Mouse (Mus musculus): ENCODE results near the gene Kcmf1. TPM values are rescaled to one million over a fixed set of nuclear protein-coding genes. Genes with fewer than 3 reads are reported as not detected.
A peak's percentile ranks its signal among the peaks of the same experiment; 100 is the strongest.
"Not testable (repeated sequence)": the region's sequence is repeated elsewhere in the genome, so short reads cannot be mapped to it uniquely, and the experiment has no call there.

Gene Kcmf1
- polyA plus RNA-seq, 1 experiment from 2014 or later: 45.4 TPM

DNA sequence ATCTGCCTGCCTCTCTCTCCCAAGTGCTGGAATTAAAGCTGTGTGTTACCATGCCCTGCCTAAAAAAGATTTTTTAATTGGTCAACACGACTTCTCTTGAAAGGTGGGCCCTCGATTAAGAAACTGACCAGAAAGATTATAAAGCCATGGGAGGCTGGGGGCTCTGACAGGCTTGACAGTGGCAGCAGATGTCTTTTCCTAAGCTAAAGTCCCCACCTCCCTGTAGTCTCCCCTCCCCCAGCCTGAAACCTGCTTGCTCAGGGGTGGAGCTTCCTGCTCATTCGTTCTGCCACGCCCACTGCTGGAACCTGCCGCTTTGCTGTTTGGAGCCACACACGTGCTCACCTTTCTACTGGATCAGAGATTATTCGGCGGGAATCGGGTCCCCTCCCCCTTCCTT lies 71.7 kb downstream of the Kcmf1 start:
- WGBS: 6% methylated on average over 7 of the region's 9 CpGs
- ATAC-seq (ENCODE audit: low read depth); H3K4me2 ChIP-seq (ENCODE audit: low read depth, low read length): not testable (repeated sequence)

DNA sequence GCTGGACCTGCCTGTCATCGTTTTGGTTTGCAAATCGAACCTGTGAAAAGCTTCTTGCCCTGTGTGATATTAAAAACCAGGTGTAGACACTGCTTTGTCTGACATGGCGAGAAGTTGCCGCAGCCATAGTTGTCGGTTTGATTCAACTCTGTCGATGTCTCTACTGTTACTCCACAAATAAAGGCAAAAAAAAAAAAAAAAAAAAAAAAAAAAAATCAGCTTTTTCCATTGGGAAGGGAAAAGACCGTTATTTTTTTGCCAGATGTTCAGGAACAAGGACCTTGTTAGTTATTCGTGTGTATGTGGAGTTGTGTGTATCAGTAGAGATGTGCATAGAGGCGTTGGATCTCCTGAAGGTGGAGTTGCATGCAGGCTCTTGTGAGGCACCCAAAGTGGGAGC lies 74.0 kb downstream of the Kcmf1 start:
- H3K36me3 ChIP-seq (ENCODE audit: control insufficient read depth, insufficient read depth, low read length): no peaks in the 10 kb centered on the region
- 0 out of 2 replicates have a peak overlapping the region, but pooled peaks have one; percentile 47 for H3K4me2 ChIP-seq (ENCODE audit: low read depth, low read length)
- H3K4me3 ChIP-seq (ENCODE audit: low read depth, low read length): no peak overlapping the region
- no peak overlapping the region for H3K27ac ChIP-seq (replicated peaks; ENCODE audit: low read depth, low read length)
- WGBS: 43% methylated on average over 9 of the region's 9 CpGs
- H3K9ac ChIP-seq (ENCODE audit: low read depth, low read length): no peak overlapping the region
- H3K9me3 ChIP-seq (ENCODE audit: control insufficient read depth, low read length): no peaks in the 10 kb centered on the region
- no peaks in the 10 kb centered on the region for H3K27me3 ChIP-seq (replicated peaks; ENCODE audit: control insufficient read depth, insufficient read depth, low read length)
- DNase-seq (ENCODE audit: low spot score) (no peak), ATAC-seq (ENCODE audit: low read depth) (no peak)
- 0 out of 2 replicates have a peak, but pooled peaks cover 11% of the 10 kb centered on the region for H3K4me1 ChIP-seq (ENCODE audit: control insufficient read depth, insufficient read depth, low read length)

More for the DNA sequence above, 71.7 kb downstream of the Kcmf1 start:
- DNase-seq (ENCODE audit: low spot score); H3K4me3 ChIP-seq (ENCODE audit: low read depth, low read length); H3K9me3 ChIP-seq (ENCODE audit: control insufficient read depth, low read length); H3K36me3 ChIP-seq (ENCODE audit: control insufficient read depth, insufficient read depth, low read length); H3K27ac ChIP-seq (replicated peaks; ENCODE audit: low read depth, low read length); H3K9ac ChIP-seq (ENCODE audit: low read depth, low read length); H3K27me3 ChIP-seq (replicated peaks; ENCODE audit: control insufficient read depth, insufficient read depth, low read length): not testable (repeated sequence)
- 0 out of 2 replicates have a peak, but pooled peaks cover 11% of the 10 kb centered on the region for H3K4me1 ChIP-seq (ENCODE audit: control insufficient read depth, insufficient read depth, low read length)

DNA sequence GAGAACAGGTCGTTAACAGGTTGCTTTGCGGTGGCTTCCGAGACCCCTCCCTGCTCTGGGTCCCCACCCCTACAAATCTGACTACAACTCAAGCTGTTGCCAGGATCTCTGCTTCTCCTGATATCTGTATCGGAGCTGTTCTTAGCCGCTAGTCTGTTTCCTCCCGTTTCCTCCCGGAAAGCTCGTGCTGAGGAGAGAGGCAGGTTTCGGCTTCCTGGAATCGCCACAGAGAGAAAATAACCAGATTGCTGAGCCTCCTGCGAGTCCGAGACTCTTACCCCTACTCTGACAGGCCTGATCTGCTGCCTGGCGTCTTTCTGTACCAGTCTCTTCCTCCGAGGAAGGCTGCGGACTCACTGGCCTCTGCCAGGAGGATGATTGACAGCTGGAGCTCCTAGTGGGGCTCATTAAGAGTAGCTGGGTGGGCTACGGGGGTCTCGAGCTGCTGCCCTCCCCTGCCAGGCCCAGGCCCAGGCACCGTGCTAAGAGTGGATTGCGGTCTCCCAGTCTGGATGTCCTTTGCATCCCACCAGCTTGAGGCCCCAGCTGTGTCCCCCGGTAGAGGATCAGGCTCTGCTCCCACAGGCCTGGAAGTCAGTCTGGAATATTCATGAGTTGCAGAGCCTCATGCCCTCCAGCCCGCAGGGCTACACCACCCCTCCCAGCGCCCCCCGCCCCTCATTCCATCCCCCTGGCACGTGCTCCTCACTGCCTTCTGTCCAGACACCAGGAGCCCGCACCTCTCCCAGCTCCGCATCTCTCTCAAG lies 74.6 kb downstream of the Kcmf1 start:
- Histone ChIP-seq H3K36me3 (ENCODE audit: control insufficient read depth, insufficient read depth, low read length) (no peaks in the 10 kb centered on the region), H3K27me3 (replicated peaks; ENCODE audit: control insufficient read depth, insufficient read depth, low read length) (no peaks in the 10 kb centered on the region), H3K4me1 (ENCODE audit: control insufficient read depth, insufficient read depth, low read length) (0 out of 2 replicates have a peak, but pooled peaks cover 11% of the 10 kb centered on the region), H3K27ac (replicated peaks; ENCODE audit: low read depth, low read length) (no peak overlapping the region), H3K9me3 (ENCODE audit: control insufficient read depth, low read length) (no peaks in the 10 kb centered on the region), H3K4me2 (ENCODE audit: low read depth, low read length) (peak overlapping the region; percentile 47), H3K9ac (ENCODE audit: low read depth, low read length) (peak overlapping the region; percentile 30; the same call in 1 of the 2 replicates), H3K4me3 (ENCODE audit: low read depth, low read length) (peak overlapping the region; percentile 16)
- DNase-seq (ENCODE audit: low spot score) (peak; percentile 19), ATAC-seq (ENCODE audit: low read depth) (peak; percentile 44; the same call in 1 of the 2 replicates)
- WGBS: 8% methylated on average over 22 of the region's 26 CpGs

DNA sequence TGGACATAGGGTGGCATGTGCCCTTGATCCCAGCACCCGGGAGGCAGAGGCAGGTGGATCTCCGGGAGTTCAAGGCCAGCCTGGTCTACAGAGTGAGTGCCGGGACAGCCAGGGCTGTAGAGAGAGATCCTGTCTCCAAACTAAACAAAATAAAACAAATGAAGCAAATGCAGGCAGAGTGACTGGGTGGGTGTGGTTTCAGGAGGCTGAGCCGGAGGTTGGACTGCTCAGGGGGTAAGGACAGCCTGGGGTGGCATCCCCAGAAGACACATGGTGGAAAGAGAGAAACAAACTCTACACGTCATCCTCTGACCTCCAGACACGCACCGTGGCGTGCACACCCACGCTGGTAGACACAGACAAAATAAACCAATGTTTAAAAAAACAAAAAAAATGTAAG lies 86.3 kb downstream of the Kcmf1 start:
- H3K4me2 ChIP-seq (ENCODE audit: low read depth, low read length): no peak overlapping the region; the same call in 1 of the 2 replicates
- H3K9ac ChIP-seq (ENCODE audit: low read depth, low read length): no peak overlapping the region
- no peaks in the 10 kb centered on the region for H3K4me1 ChIP-seq (ENCODE audit: control insufficient read depth, insufficient read depth, low read length)
- no peak overlapping the region for H3K27ac ChIP-seq (replicated peaks; ENCODE audit: low read depth, low read length)
- ATAC-seq (ENCODE audit: low read depth): no peak
- no peak for DNase-seq (ENCODE audit: low spot score)
- 61% methylated on average over 9 of the region's 9 CpGs for WGBS
- no peak overlapping the region for H3K4me3 ChIP-seq (ENCODE audit: low read depth, low read length)
- no peaks in the 10 kb centered on the region for H3K36me3 ChIP-seq (ENCODE audit: control insufficient read depth, insufficient read depth, low read length)
- H3K27me3 ChIP-seq (replicated peaks; ENCODE audit: control insufficient read depth, insufficient read depth, low read length): no peaks in the 10 kb centered on the region
- no peaks in the 10 kb centered on the region for H3K9me3 ChIP-seq (ENCODE audit: control insufficient read depth, low read length)

DNA sequence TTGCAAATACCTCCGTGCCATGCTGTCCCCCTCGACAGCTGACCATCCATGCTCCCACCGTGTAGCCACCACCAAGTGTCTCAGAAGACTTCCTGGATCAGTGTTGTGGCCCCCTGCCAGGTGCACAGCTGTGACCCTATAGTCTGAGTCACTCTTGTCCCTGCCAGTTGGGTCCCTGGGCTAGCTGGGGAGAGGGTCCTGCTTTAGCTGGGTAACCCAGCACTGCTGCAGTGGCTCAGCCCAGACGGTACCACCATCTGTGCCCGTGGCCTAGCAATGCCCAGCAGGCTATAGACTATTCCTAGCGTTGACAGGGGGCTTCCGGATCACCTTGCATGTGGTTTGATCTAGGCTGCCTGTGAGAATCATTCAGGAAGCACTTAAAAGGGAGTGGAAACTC lies 89.5 kb downstream of the Kcmf1 start:
- Histone ChIP-seq H3K4me2 (ENCODE audit: low read depth, low read length) (no peak overlapping the region), H3K4me1 (ENCODE audit: control insufficient read depth, insufficient read depth, low read length) (no peaks in the 10 kb centered on the region), H3K9me3 (ENCODE audit: control insufficient read depth, low read length) (no peaks in the 10 kb centered on the region), H3K27me3 (replicated peaks; ENCODE audit: control insufficient read depth, insufficient read depth, low read length) (no peaks in the 10 kb centered on the region), H3K27ac (replicated peaks; ENCODE audit: low read depth, low read length) (no peak overlapping the region), H3K9ac (ENCODE audit: low read depth, low read length) (no peak overlapping the region), H3K4me3 (ENCODE audit: low read depth, low read length) (no peak overlapping the region), H3K36me3 (ENCODE audit: control insufficient read depth, insufficient read depth, low read length) (no peaks in the 10 kb centered on the region)
- ATAC-seq (ENCODE audit: low read depth): no peak; the same call in 1 of the 2 replicates
- WGBS: 65% methylated on average over 7 of the region's 7 CpGs
- no peak for DNase-seq (ENCODE audit: low spot score)

DNA sequence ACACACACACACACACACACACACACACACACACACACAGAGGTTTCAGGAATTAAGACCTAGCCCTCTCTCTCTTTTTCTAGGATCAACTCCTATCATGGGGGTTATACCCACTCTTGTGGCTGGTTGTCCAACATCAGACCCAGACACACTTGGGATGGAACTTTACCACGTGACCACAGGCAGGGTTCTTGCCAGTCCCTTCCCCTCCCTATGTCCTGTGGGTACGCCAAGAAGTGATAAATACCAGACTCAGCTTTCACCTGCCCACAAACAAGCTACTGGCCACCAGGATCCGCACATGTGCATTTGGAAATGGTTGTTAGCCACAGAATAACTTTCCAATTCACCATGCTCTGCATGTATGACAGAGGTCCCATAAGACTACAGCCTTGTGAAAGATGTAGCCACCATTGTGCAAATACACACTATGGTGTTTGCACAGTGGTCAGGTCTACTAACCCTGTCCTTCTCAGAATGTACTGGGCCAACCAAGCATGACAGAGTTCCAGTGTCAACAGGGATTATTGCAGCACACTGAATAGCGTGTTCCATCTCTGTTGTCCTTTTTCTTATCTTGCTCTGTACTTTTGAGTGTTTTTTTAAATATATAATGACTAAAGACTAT lies 90.1 kb downstream of the Kcmf1 start:
- no peaks in the 10 kb centered on the region for H3K36me3 ChIP-seq (ENCODE audit: control insufficient read depth, insufficient read depth, low read length)
- no peaks in the 10 kb centered on the region for H3K9me3 ChIP-seq (ENCODE audit: control insufficient read depth, low read length)
- 71% methylated on average over 4 of the region's 4 CpGs for WGBS
- H3K4me1 ChIP-seq (ENCODE audit: control insufficient read depth, insufficient read depth, low read length): no peaks in the 10 kb centered on the region
- ATAC-seq (ENCODE audit: low read depth) (no peak), DNase-seq (ENCODE audit: low spot score) (no peak)
- H3K4me3 ChIP-seq (ENCODE audit: low read depth, low read length): no peak overlapping the region
- no peak overlapping the region for H3K4me2 ChIP-seq (ENCODE audit: low read depth, low read length)
- no peak overlapping the region for H3K27ac ChIP-seq (replicated peaks; ENCODE audit: low read depth, low read length)
- H3K27me3 ChIP-seq (replicated peaks; ENCODE audit: control insufficient read depth, insufficient read depth, low read length): no peaks in the 10 kb centered on the region
- H3K9ac ChIP-seq (ENCODE audit: low read depth, low read length): no peak overlapping the region

DNA sequence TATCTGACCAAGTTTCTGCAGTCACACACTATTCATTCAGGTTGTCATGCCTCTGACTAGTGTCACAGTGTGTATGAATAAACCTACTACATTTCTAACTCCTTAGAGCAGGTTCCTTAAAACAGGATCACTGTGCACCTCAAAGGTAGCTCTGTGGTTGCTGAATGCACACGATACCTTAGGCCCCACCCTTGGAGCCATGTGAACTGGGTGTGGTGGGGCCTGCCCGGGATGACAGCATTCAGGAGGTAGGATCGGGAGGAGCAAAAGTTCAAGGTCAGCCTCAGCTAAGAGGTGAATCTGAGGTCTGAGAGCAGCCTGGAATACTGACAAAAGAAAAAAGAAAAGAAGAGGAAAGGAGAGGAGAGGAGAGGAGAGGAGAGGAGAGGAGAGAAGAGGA lies 91.4 kb downstream of the Kcmf1 start:
- Histone ChIP-seq H3K9ac (ENCODE audit: low read depth, low read length) (no peak overlapping the region), H3K9me3 (ENCODE audit: control insufficient read depth, low read length) (no peaks in the 10 kb centered on the region), H3K4me2 (ENCODE audit: low read depth, low read length) (no peak overlapping the region), H3K4me3 (ENCODE audit: low read depth, low read length) (no peak overlapping the region), H3K27me3 (replicated peaks; ENCODE audit: control insufficient read depth, insufficient read depth, low read length) (no peaks in the 10 kb centered on the region), H3K36me3 (ENCODE audit: control insufficient read depth, insufficient read depth, low read length) (no peaks in the 10 kb centered on the region), H3K4me1 (ENCODE audit: control insufficient read depth, insufficient read depth, low read length) (no peaks in the 10 kb centered on the region), H3K27ac (replicated peaks; ENCODE audit: low read depth, low read length) (no peak overlapping the region)
- WGBS: 52% methylated on average over 3 of the region's 3 CpGs
- ATAC-seq (ENCODE audit: low read depth) (no peak), DNase-seq (ENCODE audit: low spot score) (no peak)

DNA sequence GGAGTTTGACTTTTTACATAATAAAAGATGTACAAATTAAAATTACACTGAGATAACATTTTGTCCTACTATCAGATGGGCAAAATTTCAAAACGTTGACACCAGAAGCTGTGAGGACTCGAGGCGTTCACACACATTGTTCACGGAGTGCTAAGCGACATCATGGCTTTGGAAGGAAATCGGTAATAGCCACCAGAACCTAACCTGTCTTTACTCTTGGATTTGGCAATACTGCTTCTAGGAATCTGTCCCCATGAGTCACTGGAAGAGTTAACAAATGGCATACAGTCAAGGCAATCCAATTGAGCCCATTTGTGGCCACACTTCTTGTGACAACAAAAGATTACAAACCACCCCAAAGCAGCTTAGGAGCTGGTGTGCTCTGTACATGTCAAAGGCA lies 96.1 kb downstream of the Kcmf1 start:
- H3K4me1 ChIP-seq (ENCODE audit: control insufficient read depth, insufficient read depth, low read length): no peaks in the 10 kb centered on the region
- H3K9me3 ChIP-seq (ENCODE audit: control insufficient read depth, low read length): no peaks in the 10 kb centered on the region
- H3K4me3 ChIP-seq (ENCODE audit: low read depth, low read length): no peak overlapping the region
- ATAC-seq (ENCODE audit: low read depth) (no peak), DNase-seq (ENCODE audit: low spot score) (no peak)
- no peak overlapping the region for H3K27ac ChIP-seq (replicated peaks; ENCODE audit: low read depth, low read length)
- no peaks in the 10 kb centered on the region for H3K36me3 ChIP-seq (ENCODE audit: control insufficient read depth, insufficient read depth, low read length)
- H3K4me2 ChIP-seq (ENCODE audit: low read depth, low read length): no peak overlapping the region
- no peaks in the 10 kb centered on the region for H3K27me3 ChIP-seq (replicated peaks; ENCODE audit: control insufficient read depth, insufficient read depth, low read length)
- WGBS: 75% methylated on average over 6 of the region's 6 CpGs
- H3K9ac ChIP-seq (ENCODE audit: low read depth, low read length): no peak overlapping the region

Data from embryonic facial prominence, embryonic 14.5 days (tissue).